Mouse (Mus musculus) CH12.LX (cell line): Measurements from ENCODE around the gene Trcg1. TPM values are rescaled to one million over a fixed set of nuclear protein-coding genes. Genes with fewer than 3 reads are reported as not detected.

ENCODE experiments used
- DNase-seq: peaks from one replicate; pipeline ENCODE4 v3.0.0-alpha.2; 2013; ENCODE audit errors: extremely low read depth
- H3K27ac ChIP-seq: 2 replicates; pipeline ENCODE4 v1.5.1; 2012; ENCODE audit warnings: low read depth, mild to moderate bottlenecking, control low read depth, moderate library complexity; ENCODE audit not compliant: insufficient read depth
- H3K27me3 ChIP-seq: replicated peaks from 2 replicates; pipeline ENCODE3; 2012; ENCODE audit warnings: inconsistent platforms
- H3K36me3 ChIP-seq, 2 experiments: replicated peaks in 1 of 2; 2 replicates each; pipeline versions ENCODE3 to v1.6.1; 2012; ENCODE audit warnings: inconsistent platforms in 1 of 2, low read length in 1 of 2, mild to moderate bottlenecking in 1 of 2, mixed read lengths in 1 of 2, moderate library complexity in 1 of 2; ENCODE audit not compliant: control insufficient read depth in 1 of 2, insufficient read depth in 1 of 2
- H3K4me1 ChIP-seq, 2 experiments: 2 replicates each; pipeline ENCODE4 v1.6.1; 2012; ENCODE audit warnings: inconsistent platforms in 1 of 2, moderate library complexity in 1 of 2; ENCODE audit not compliant: insufficient read depth in 2 of 2, control insufficient read depth in 1 of 2
- H3K4me2 ChIP-seq: 2 replicates; pipeline ENCODE4 v1.6.1; 2012; ENCODE audit warnings: low read depth, mild to moderate bottlenecking, control low read depth; ENCODE audit not compliant: poor library complexity, insufficient read depth, severe bottlenecking
- H3K4me3 ChIP-seq, 3 experiments: fragments of 150-350 bp in 1 of 3; sonication (generic) in 1 of 3; replicated peaks in 1 of 3; 2 replicates each; pipeline versions ENCODE3 to v1.5.1; 2011 to 2012; ENCODE audit warnings: low read depth in 2 of 3, low read length in 2 of 3, mild to moderate bottlenecking in 2 of 3, moderate library complexity in 2 of 3, control low read depth in 1 of 3, improper control_type of control experiment in 1 of 3, inconsistent platforms in 1 of 3, mixed read lengths in 1 of 3; ENCODE audit not compliant: poor library complexity in 1 of 3
- H3K79me2 ChIP-seq: replicated peaks from 2 replicates; pipeline ENCODE4 v1.6.1; 2012; ENCODE audit warnings: mild to moderate bottlenecking, moderate library complexity; ENCODE audit not compliant: control insufficient read depth, poor library complexity, insufficient read depth, severe bottlenecking; ENCODE audit errors: extremely low read depth
- H3K9ac ChIP-seq: 2 replicates; pipeline ENCODE4 v1.6.1; 2012; ENCODE audit warnings: low read depth, mild to moderate bottlenecking, control low read depth, moderate library complexity; ENCODE audit not compliant: insufficient read depth
- H3K9me3 ChIP-seq: replicated peaks from 2 replicates; pipeline ENCODE3; 2012; ENCODE audit warnings: low read length, inconsistent platforms, mixed read lengths
- BHLHE40 ChIP-seq: IDR thresholded peaks from 2 replicates; pipeline ENCODE4 v1.6.1; 2011; ENCODE audit warnings: mild to moderate bottlenecking, low read depth, low read length, improper control_type of control experiment
- CHD1 ChIP-seq: IDR thresholded peaks from 2 replicates; pipeline ENCODE4 v1.6.1; 2012; ENCODE audit warnings: low read depth, low read length, improper control_type of control experiment, inconsistent platforms
- CHD2 ChIP-seq: IDR thresholded peaks from 2 replicates; pipeline ENCODE4 v1.6.1; 2011; ENCODE audit warnings: low read length, improper control_type of control experiment
- CTCF ChIP-seq, 2 experiments: IDR thresholded peaks in 1 of 2; conservative IDR thresholded peaks in 1 of 2; 2 replicates each; pipeline ENCODE4 v1.5.1; 2011 to 2012; ENCODE audit warnings: low read depth in 2 of 2, low read length in 2 of 2, improper control_type of control experiment in 1 of 2, inconsistent platforms in 1 of 2, mild to moderate bottlenecking in 1 of 2, moderate library complexity in 1 of 2
- E2F4 ChIP-seq: IDR thresholded peaks from 2 replicates; pipeline ENCODE4 v1.6.1; 2011; ENCODE audit warnings: low read depth, low read length, improper control_type of control experiment; ENCODE audit not compliant: insufficient replicate concordance
- ELF1 ChIP-seq: IDR thresholded peaks from 2 replicates; pipeline ENCODE4 v1.6.1; 2014; ENCODE audit warnings: low read depth, mild to moderate bottlenecking, inconsistent platforms, low read length, improper control_type of control experiment
- EP300 ChIP-seq: IDR thresholded peaks from 2 replicates; pipeline ENCODE4 v1.6.1; 2011; ENCODE audit warnings: low read length, improper control_type of control experiment
- ETS1 ChIP-seq: conservative IDR thresholded peaks from 2 replicates; pipeline ENCODE4 v1.6.1; 2012; ENCODE audit warnings: low read depth, mild to moderate bottlenecking, inconsistent platforms, low read length, improper control_type of control experiment, moderate library complexity
- GABPA ChIP-seq: IDR thresholded peaks from 2 replicates; pipeline ENCODE4 v1.6.1; 2012; ENCODE audit warnings: low read depth, low read length, improper control_type of control experiment, inconsistent platforms; ENCODE audit not compliant: insufficient replicate concordance
- HCFC1 ChIP-seq: IDR thresholded peaks from 2 replicates; pipeline ENCODE4 v1.6.1; 2012; ENCODE audit warnings: low read depth, mild to moderate bottlenecking, inconsistent platforms, low read length, improper control_type of control experiment
- IRF4 ChIP-seq: IDR thresholded peaks from 2 replicates; pipeline ENCODE4 v1.6.1; 2014; ENCODE audit warnings: low read depth, mild to moderate bottlenecking, inconsistent platforms, low read length, improper control_type of control experiment
- JUN ChIP-seq: IDR thresholded peaks from 2 replicates; pipeline ENCODE4 v1.6.1; 2011; ENCODE audit warnings: low read depth, mild to moderate bottlenecking, low read length, improper control_type of control experiment, moderate library complexity; ENCODE audit not compliant: insufficient read depth
- JUND ChIP-seq: conservative IDR thresholded peaks from 2 replicates; pipeline ENCODE4 v1.6.1; 2011; ENCODE audit warnings: low read depth, low read length, improper control_type of control experiment
- KAT2A ChIP-seq: IDR thresholded peaks from 2 replicates; pipeline ENCODE4 v1.6.1; 2012; ENCODE audit warnings: low read length, improper control_type of control experiment, inconsistent platforms; ENCODE audit not compliant: insufficient replicate concordance
- MAFK ChIP-seq: IDR thresholded peaks from 2 replicates; pipeline ENCODE4 v1.6.1; 2011; ENCODE audit warnings: low read length, improper control_type of control experiment; ENCODE audit not compliant: insufficient replicate concordance
- MAX ChIP-seq: IDR thresholded peaks from 2 replicates; pipeline ENCODE4 v1.6.1; 2011; ENCODE audit warnings: low read length, improper control_type of control experiment
- MAZ ChIP-seq: IDR thresholded peaks from 2 replicates; pipeline ENCODE4 v1.6.1; 2012; ENCODE audit warnings: low read depth, mild to moderate bottlenecking, inconsistent platforms, low read length, improper control_type of control experiment, moderate library complexity
- MEF2A ChIP-seq: IDR thresholded peaks from 2 replicates; pipeline ENCODE4 v1.6.1; 2014; ENCODE audit warnings: low read depth, mild to moderate bottlenecking, inconsistent platforms, low read length, improper control_type of control experiment, borderline replicate concordance
- MXI1 ChIP-seq: IDR thresholded peaks from 2 replicates; pipeline ENCODE4 v1.6.1; 2011; ENCODE audit warnings: mild to moderate bottlenecking, low read depth, low read length, improper control_type of control experiment
- MYC ChIP-seq: IDR thresholded peaks from 2 replicates; pipeline ENCODE4 v1.6.1; 2011; ENCODE audit warnings: low read depth, mild to moderate bottlenecking, improper control_type of control experiment, low read length
- NELFE ChIP-seq: IDR thresholded peaks from 2 replicates; pipeline ENCODE4 v1.6.1; 2011; ENCODE audit warnings: low read depth, low read length, improper control_type of control experiment
- NRF1 ChIP-seq: IDR thresholded peaks from 2 replicates; pipeline ENCODE4 v1.6.1; 2014; ENCODE audit warnings: low read depth, mild to moderate bottlenecking, inconsistent platforms, low read length, improper control_type of control experiment, moderate library complexity
- PAX5 ChIP-seq: IDR thresholded peaks from 2 replicates; pipeline ENCODE4 v1.6.1; 2012; ENCODE audit warnings: low read length, inconsistent platforms, mixed read lengths
- POLR2A ChIP-seq: IDR thresholded peaks from 2 replicates; pipeline ENCODE4 v1.6.1; 2011; ENCODE audit warnings: low read depth, mild to moderate bottlenecking, improper control_type of control experiment, low read length
- POLR2AphosphoS2 ChIP-seq: IDR thresholded peaks from 2 replicates; pipeline ENCODE4 v1.6.1; 2011; ENCODE audit warnings: low read depth, low read length, improper control_type of control experiment
- RAD21 ChIP-seq: IDR thresholded peaks from 2 replicates; pipeline ENCODE4 v1.6.1; 2011; ENCODE audit warnings: low read depth, mild to moderate bottlenecking, low read length, improper control_type of control experiment, moderate library complexity
- RCOR1 ChIP-seq: conservative IDR thresholded peaks from 2 replicates; pipeline ENCODE4 v1.6.1; 2012; ENCODE audit warnings: low read depth, mild to moderate bottlenecking, inconsistent platforms, low read length, improper control_type of control experiment
- SIN3A ChIP-seq: IDR thresholded peaks from 2 replicates; pipeline ENCODE4 v1.6.1; 2012; ENCODE audit warnings: low read length, improper control_type of control experiment, inconsistent platforms
- SMC3 ChIP-seq: IDR thresholded peaks from 2 replicates; pipeline ENCODE4 v1.6.1; 2011; ENCODE audit warnings: low read depth, low read length, improper control_type of control experiment
- TBP ChIP-seq: conservative IDR thresholded peaks from 2 replicates; pipeline ENCODE4 v1.6.1; 2011; ENCODE audit warnings: low read depth, low read length, improper control_type of control experiment
- TCF12 ChIP-seq: IDR thresholded peaks from 2 replicates; pipeline ENCODE4 v1.6.1; 2014; ENCODE audit warnings: low read depth, mild to moderate bottlenecking, inconsistent platforms, low read length, improper control_type of control experiment
- UBTF ChIP-seq: IDR thresholded peaks from 2 replicates; pipeline ENCODE4 v1.6.1; 2012; ENCODE audit warnings: low read depth, mild to moderate bottlenecking, inconsistent platforms, low read length, improper control_type of control experiment, moderate library complexity
- USF1 ChIP-seq: IDR thresholded peaks from 2 replicates; pipeline ENCODE4 v1.6.1; 2014; ENCODE audit warnings: low read depth, mild to moderate bottlenecking, inconsistent platforms, low read length, improper control_type of control experiment
- USF2 ChIP-seq: conservative IDR thresholded peaks from 2 replicates; pipeline ENCODE4 v1.6.1; 2011; ENCODE audit warnings: low read depth, low read length, improper control_type of control experiment
- ZC3H11A ChIP-seq: IDR thresholded peaks from 2 replicates; pipeline ENCODE4 v1.6.1; 2012; ENCODE audit warnings: low read depth, mild to moderate bottlenecking, inconsistent platforms, low read length, improper control_type of control experiment
- ZKSCAN1 ChIP-seq: IDR thresholded peaks from 2 replicates; pipeline ENCODE4 v1.6.1; 2012; ENCODE audit warnings: low read depth, inconsistent platforms, low read length, improper control_type of control experiment, borderline replicate concordance
- ZMIZ1 ChIP-seq: IDR thresholded peaks from 2 replicates; pipeline ENCODE4 v1.6.1; 2012; ENCODE audit warnings: low read depth, mild to moderate bottlenecking, inconsistent platforms, low read length, improper control_type of control experiment
- ZNF384 ChIP-seq: IDR thresholded peaks from 2 replicates; pipeline ENCODE4 v1.6.1; 2012; ENCODE audit warnings: low read depth, low read length, improper control_type of control experiment, inconsistent platforms
- dilution Hi-C: fragments of 300-500 bp; cut with MboI; formaldehyde crosslinking; loops from 2 replicates; pipeline ENCODE4 v1.14.3; 2020; ENCODE audit warnings: low sequenced_read_pairs; ENCODE audit not compliant: extremely low pct_unique_long_range_greater_than_20kb, extremely low pct_ligation_motif_present
- in situ Hi-C: fragments of 300-500 bp; cut with MboI; formaldehyde crosslinking; loops from 3 replicates; pipeline ENCODE4 v1.14.3; 2019; ENCODE audit warnings: low sequenced_read_pairs, low pct_ligation_motif_present, low pct_unique_long_range_greater_than_20kb, mixed read lengths
- polyA plus RNA-seq: library from polyadenylated mRNA; unstranded; fragments of >175 nt; gene quantifications from 2 replicates; pipeline ENCODE4 v1.2.1, GENCODE M21; 2012; ENCODE audit warnings: low read depth; ENCODE audit not compliant: insufficient read length
- total RNA-seq, 2 experiments: library from RNA; depleted of rRNA; stranded (reverse); fragments of 300-350 nt in 1 of 2; fragments of >200 nt in 1 of 2; gene quantifications; 2 replicates each; pipeline ENCODE4 v1.2.3; 2012 to 2014

The Trcg1 gene
- total and polyA plus RNA-seq, 3 experiments: not detected

GRCm38 (mm10) chr9:57272902-57273804 lies 36.8 kb downstream of the Trcg1 start:
- peak overlapping the region; percentile 95 for H3K27ac ChIP-seq
- H3K36me3 ChIP-seq: no peaks in the 10 kb centered on the region
- H3K9ac ChIP-seq: peak overlapping the region; percentile 23
- dilution Hi-C loops: no loop called here
- no peaks in the 10 kb centered on the region for H3K79me2 ChIP-seq
- no peak for TF ChIP-seq USF2
- TF ChIP-seq ZKSCAN1: no peak
- no peak for TF ChIP-seq GABPA
- TF ChIP-seq CHD1: peak; percentile 12; the same call in 1 of the 2 replicates
- peak; percentile 22; the same call in 1 of the 2 replicates for TF ChIP-seq NRF1
- peak; percentile 8 for TF ChIP-seq RAD21
- TF ChIP-seq ETS1: peak; percentile 81
- TF ChIP-seq CTCF (conservative IDR thresholded peaks at IDR 0.05 in 1 of 2, IDR thresholded peaks at IDR 0.05 in 1 of 2; ENCODE audit: low read depth in 2 of 2, low read length in 2 of 2): no peak
- TF ChIP-seq JUND: peak; percentile 36; the same call in 1 of the 2 replicates
- TF ChIP-seq HCFC1: no peak
- no peak; the same call in 1 of the 2 replicates for TF ChIP-seq MAFK
- TF ChIP-seq ELF1: no peak
- TF ChIP-seq TBP: no peak
- TF ChIP-seq SMC3: no peak
- TF ChIP-seq ZNF384: no peak
- peak; percentile 86; the same call in 1 of the 2 replicates for TF ChIP-seq CHD2
- TF ChIP-seq MYC: 0 out of 2 replicates have a peak, but pooled peaks have one; percentile 19
- no peak for TF ChIP-seq POLR2A
- no peak for TF ChIP-seq USF1
- no peak for TF ChIP-seq E2F4
- TF ChIP-seq JUN: no peak
- peak; percentile 98 for TF ChIP-seq TCF12
- no peak for TF ChIP-seq KAT2A
- TF ChIP-seq NELFE: 0 out of 2 replicates have a peak, but pooled peaks have one; percentile 48
- TF ChIP-seq ZMIZ1: no peak
- peak; percentile 67 for TF ChIP-seq RCOR1
- no peak; the same call in 1 of the 2 replicates for TF ChIP-seq MXI1
- no peak for TF ChIP-seq PAX5
- TF ChIP-seq ZC3H11A: no peak
- TF ChIP-seq POLR2AphosphoS2: no peak
- no peak for TF ChIP-seq UBTF
- TF ChIP-seq MEF2A: peak; percentile 65; the same call in 1 of the 2 replicates
- TF ChIP-seq SIN3A: peak; percentile 71
- peak; percentile 89 for TF ChIP-seq MAZ
- TF ChIP-seq EP300: peak; percentile 83
- TF ChIP-seq BHLHE40: peak; percentile 90
- TF ChIP-seq MAX: peak; percentile 81
- peak; percentile 80 for TF ChIP-seq IRF4
- no peaks in the 10 kb centered on the region for H3K9me3 ChIP-seq
- in situ Hi-C loops: no loop called here
- no peak overlapping the region for H3K4me3 ChIP-seq
- H3K4me1 ChIP-seq: peaks cover 54 to 95% of the 10 kb centered on the region in 2 experiments
- DNase-seq: peak; percentile 83
- H3K4me2 ChIP-seq: peak overlapping the region; percentile 32
- H3K27me3 ChIP-seq: no peaks in the 10 kb centered on the region
